Mouse (Mus musculus): ENCODE data around the gene Gse1.

DNA sequence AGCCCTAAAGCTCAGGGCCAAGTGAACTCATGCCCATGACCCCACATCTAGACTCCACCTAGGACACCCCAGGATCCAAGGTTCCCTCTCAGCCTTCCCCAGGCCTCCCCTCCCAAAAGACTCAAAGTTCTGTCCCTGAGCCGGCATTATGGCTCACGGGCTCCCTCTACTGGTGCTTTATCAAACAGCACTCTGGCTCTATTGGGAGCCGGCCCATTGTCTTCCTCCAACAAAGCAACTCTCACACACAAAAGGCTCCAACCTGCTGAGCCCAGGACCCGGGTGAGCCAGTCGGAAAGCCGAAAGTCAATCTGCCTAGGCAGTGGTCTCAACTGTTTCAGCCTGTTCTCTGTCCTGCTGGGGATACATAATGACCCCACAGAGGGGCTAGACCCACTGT is 389.9 kb downstream of the Gse1 start:
- peak; percentile 36; the same call in 1 of the 2 replicates for TF ChIP-seq ZC3H11A (IDR thresholded peaks at IDR 0.05; ENCODE audit: borderline replicate concordance, low read depth, low read length)
- TF ChIP-seq CHD2 (IDR thresholded peaks at IDR 0.05; ENCODE audit: low read depth, low read length), result no peak
- no peak for TF ChIP-seq ZNF384 (IDR thresholded peaks at IDR 0.05; ENCODE audit: low read depth, low read length)
- TF ChIP-seq MAFK (IDR thresholded peaks at IDR 0.05; ENCODE audit: insufficient read depth, low read depth, low read length), result no peak
- TF ChIP-seq HCFC1 (IDR thresholded peaks at IDR 0.05; ENCODE audit: borderline replicate concordance, insufficient read depth, low read length), result no peak
